Mouse (Mus musculus) embryo, embryonic 10 days (tissue): Measurements from ENCODE around the gene Ltk.
"Not testable (repeated sequence)": the region's sequence is repeated elsewhere in the genome, so short reads cannot be mapped to it uniquely, and the experiment has no call there.

Experiments
- DNase-seq: peaks from one replicate; pipeline ENCODE4 v3.0.0-alpha.2; 2015; ENCODE audit warnings: low spot score

The Ltk gene

DNA sequence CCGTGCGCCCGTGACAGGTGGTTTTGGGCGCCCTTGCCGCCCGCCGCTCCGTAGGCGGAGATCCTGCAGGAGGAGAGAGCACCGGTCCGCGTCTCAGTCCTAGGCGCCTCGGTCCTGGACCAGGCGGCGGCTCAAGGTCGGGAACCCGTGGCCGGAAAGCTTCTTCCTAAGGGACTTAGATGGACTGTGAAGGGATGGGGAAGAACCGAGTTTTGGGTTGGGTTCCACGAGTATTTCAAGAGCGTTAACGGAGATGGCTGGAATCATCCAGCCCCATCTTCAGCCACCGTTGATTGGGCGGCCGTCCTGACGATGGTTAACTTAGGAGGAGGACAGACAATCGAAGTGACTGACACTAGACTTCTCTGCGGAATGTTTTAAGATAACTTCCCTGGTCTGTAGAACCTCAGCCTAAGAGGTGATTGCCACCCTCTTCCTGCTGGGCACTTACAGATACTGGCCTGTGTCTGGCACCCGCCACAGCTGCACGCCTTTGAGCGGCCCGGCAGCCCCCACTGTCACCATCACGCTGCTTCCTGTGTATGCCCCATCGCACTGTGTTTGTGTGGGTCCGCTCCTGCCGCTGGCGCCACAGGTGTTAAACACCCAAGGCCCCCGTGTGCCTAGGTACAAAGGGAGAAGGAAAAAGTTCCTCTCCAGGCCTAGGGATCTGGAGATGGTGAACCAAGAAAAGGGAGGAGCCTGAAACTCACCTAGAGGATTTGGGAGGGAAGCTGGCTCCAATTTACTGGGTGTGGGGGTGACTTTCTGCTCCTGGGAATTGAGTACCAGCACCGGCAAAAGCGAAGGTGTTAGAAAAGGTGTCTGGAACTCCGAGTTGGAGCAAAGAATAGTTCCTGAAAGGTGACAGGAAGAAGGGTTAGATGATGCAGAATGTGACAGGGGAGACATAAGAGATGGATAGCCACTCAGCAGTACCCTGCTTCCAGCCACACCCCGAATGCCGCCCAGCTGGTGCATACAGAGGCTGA, 1.1 kb downstream of the Ltk start:
- peak; percentile 27 for DNase-seq

DNA sequence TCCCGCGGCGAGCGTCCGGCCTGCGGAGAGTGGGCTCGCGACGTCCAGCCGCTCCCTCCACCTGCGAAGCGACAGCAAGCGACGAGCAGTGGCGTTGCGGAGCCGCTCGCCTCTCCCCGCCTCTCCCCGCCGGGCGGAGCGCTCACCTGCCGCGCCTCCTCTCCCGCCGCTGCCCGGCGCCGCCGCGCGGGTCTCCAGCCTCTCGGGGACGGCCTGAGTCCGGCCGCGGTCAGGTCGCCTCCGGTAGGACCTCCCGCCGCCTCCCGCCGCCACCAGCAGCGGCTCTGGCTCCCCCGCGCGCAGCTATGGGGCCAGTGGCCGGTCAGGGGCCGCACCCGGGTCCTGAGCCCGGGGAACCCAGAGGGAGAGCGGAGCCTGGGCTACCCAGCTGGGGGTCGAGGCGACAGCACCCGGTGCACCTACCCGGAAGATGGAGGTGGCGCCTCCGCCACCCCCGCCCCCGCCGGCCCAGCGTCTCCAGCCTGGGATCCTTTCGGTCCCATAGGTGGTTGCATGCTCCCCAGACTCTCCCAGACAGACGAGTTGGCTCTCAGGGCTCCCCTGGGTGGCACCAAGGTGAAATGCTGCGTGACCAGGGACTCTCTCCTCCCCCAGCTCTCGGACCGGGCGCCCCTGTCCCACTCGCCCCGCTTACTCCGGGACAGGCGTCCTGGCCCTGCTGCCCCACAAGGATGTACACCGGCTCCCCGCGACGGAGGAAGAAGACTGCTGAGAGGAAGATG, 2.0 kb downstream of the Ltk start:
- DNase-seq: peak; percentile 37

DNA sequence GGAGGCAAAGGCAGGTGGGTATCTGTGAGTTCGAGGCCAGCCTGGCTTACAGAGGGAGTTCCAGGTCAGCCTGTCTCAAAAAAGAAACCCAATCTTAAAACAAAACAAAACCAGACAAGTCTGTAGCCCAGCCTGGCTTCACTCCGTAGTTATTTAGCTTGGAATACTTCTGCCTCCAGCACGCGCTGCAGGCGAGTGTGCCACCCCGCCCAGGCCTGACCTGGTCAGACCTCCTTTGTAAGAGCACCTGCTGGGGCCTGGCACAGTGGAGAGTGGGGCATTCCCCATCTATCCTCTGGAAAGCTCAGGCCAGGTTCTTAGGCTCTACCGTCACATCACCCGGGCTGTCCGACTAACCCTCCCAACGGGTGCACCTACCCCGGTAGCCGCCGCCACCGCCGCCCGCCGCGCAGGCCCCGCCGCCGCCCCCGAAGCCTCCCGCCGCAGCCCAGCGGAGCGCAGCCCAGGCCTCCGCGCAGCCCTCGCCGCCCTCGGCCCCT, 2.6 kb downstream of the Ltk start:
- peak; percentile 18 for DNase-seq

DNA sequence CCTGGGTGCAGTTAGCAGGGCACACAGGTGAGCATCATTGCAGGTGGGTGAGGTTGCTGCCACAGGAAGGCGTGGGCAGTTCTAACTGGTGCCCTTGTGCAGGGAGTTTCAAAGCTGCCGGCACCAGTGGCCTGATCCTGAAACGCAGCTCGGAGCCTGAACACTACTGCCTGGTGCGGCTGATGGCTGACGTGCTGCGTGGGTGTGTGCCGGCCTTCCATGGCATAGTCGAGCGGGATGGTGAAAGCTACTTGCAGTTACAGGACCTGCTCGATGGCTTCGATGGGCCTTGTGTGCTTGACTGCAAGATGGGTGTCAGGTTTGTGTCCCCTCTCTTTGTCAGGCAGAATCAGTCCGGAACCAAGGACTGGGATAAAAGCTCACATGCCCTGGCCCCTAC, 11.0 kb downstream of the Ltk start:
- no peak for DNase-seq

DNA sequence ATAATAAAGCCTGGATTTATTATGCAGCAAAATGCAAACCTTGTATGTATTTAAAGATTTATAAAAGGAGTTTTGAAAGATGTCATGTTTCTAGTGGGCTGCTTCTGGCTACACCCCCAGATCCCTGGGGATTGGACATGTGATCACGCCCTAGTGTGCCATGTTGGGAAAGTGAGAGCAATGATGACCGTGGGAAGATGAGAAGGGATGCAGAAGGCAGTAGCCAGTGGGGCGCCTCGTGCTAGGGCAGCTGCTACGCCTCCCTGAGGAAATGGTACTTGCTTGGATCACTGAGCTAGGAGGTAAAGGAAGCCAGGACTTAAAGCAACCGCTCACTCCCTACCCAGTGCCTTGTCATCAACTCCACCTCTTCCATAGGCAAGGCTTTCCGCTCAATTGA, 12.7 kb downstream of the Ltk start:
- no peak for DNase-seq

DNA sequence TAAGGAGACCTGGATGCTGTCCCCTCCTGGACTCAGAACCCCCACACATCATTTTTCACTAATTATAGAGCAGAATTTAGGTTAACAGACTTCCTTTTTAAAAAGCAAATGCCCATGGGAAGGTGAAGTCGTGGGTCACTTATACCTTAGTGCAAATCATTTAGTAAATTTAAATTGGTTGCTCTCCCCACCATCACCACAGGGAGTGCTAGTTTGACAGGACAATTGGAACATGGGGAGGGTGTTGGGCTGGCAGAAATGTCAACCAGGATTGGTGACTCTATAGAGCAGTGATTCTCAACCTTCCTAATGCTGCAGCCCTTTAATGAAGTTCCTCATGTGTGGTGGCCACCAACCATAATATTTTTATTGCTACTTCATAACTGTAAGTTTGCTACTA, 14.9 kb downstream of the Ltk start:
- peak; percentile 52 for DNase-seq

DNA sequence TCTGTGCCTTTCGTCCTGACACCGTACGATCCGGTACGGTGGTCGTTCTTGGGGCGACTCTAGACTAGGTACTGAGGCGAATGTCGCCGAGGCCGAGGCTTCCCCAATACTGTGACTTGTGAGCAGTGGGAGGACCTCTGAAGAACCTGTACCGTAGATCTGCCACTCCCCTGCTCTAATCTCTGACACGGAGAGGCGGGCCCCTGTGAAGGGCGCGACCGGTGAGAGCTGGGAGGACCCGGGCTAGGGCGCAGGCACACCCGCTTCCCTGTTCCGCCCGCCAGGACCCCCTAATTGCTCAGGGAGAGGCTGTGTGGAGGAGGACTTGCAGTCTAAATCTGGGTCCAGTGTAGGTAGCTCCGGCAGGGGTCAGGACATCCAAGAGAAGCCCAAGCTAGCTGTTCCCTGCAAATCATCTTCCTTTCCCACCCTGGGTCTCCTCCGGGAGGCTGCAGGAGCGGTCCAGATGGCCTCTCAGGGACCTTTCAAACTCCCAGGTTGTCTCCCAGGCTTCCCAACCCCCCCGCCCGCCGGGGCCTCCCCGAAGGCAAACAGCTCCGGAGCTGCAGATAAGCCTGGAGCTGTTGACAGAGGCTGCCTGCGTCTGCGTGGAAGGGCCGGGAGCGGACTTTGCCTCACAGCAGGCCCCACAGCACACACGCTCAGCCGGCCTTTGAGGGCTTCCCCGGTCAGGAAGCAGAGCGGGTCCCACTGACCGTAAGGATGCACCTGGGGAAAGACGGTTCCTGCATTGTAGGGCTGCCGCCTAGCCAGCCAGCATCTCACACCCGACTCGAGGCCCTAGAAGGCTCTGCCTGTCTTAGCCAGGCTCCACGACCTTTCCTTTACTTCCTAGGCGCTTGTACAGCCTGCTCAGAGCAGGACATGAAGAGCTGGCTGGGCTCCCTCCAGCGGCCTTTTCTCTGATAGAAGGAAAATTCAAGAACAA, 15.8 kb downstream of the Ltk start:
- peak; percentile 53 for DNase-seq

DNA sequence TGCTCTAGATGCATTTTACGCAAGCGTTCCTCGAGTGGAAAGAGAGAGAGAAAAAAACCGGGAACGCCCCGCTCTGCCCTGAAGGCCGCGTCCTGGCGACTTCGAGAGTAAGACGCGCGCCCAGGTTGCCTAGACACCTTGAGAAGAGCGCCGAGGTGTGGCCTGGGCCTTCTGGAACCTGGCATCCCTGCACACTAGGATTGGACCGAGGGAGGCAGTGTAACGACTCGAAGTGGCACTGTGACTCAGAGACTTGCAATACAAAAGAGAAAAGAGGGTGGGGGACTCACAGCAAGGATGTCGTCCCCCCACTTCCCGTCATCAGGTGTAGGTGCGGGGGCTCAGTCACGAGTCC, 16.4 kb downstream of the Ltk start:
- no peak for DNase-seq

DNA sequence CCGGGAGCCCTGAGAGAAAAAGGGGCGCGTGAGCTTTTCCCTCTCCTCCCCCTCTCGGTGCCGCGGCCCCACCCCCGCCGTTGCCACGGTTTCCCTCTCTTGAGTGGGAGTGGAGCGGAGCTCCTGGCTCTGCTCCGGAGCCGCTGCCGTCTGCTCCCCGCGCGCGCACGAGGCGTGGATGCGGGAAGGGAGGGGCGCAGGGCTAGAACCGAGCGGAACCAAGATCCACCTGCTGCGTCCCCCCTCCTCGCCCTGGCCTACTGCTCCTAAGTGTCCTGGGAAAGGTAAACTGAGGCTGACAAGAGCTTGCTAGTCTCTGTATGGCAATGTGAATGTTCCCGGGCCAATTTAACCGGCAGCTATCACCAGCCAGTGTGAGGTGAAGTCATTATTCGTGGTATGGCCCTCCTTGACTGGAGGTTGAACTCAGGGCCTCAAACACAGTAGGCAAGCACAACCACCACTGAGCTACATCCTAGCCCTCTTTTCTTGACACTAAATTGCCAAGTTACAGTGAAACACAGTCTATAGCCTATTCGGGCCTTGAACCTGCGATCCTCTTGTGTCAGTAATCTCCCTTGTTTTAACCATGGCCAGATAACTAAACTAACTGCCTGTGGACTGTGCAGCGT, 16.9 kb downstream of the Ltk start:
- no peak for DNase-seq

DNA sequence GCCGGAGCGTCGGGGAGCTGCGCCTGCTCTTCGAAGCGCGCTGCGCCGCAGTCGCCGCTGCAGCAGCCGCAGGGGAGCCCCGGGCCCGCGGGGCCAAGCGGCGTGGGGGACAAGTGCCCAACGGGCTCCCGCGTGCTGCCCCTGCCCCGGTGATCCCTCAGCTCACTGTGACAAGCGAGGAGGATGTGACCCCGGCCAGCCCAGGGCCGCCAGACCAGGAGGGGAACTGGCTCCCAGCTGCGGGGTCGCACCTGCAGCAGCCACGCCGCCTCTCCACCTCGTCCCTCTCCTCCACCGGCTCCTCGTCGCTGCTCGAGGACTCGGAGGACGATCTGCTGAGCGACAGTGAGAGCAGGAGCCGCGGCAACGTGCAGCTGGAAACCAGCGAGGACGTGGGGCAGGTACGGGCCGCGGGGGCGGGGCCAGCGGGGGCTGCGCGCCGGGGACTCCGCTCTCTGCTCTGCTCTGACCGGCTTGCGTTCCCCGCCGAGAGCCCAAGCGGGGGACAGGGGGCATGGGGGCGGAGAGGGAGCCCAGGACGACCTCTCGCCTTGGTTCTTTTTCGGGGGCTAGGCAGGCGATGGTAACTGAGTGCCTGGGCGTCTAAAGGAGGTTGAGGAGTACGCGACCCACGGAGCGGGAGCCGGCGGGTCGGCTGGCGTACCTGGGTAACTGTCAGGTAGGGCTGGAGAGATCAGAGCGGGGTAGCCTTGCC, 17.6 kb downstream of the Ltk start:
- DNase-seq: peak; percentile 29

DNA sequence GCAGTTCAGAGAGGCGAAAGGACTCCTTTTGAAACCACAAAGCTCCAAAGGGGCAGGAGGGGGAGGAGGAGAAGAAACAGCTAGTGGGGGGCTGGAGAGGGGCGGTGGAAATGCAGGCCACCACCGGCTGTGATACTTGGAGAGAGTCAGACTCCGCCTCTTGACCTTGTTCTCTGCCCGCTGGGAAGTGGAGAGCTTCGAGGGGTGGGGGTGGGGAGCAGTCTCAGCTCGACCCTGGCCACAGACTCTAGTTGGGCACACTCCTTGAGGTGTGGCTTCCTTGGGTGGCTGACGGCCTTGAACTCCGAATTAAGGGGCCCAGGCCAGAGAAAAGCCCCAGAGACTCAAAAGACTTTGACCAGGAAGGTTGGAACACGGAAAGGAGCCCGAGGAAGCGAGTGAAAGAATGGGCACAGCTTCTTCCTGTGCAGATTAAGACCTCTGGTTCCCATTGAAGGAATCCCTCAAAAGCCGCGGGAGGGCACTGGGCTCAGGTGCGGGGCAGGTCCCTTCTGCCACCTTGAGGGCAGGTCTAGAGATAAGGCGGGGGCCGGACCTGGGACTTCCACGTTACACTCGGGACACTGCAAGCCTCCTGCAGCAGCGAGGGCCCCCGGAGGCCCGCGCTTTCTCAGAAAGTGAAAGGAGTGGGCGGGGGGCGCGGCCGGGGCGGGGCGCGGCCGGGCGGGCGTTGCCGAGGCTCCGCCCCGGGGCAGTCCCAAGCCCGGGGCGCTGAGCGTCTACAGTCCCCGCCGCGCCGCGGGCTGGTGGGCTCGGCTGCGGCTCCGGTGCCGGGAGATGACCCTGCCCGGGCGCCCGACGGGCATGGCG, 18.4 kb downstream of the Ltk start, which contains the start of gene Itpka:
Gene Itpka, plus strand, starts transcription at position 757 of the 831 bp plus-strand sequence.
- peak; percentile 78 for DNase-seq

DNA sequence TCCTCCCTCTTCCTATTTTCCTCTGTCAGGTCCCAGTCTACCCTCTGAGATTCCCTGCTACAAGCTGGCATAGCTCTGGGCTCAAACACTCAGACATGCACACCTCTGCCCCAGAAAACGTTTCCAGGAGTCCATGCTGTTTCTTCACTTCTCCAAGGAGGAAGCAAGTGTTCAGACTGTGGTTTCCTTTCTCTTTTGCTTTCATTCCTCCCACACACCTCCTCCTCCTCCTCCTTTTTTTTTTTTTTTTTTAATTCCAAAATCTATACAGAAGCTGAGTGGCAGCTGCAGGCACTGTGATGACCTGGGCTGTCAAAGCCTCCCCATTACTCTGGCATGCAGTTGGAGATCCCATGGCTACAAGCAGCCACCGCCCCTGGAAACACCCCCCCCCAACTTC, 19.7 kb downstream of the Ltk start:
- no peak for DNase-seq

DNA sequence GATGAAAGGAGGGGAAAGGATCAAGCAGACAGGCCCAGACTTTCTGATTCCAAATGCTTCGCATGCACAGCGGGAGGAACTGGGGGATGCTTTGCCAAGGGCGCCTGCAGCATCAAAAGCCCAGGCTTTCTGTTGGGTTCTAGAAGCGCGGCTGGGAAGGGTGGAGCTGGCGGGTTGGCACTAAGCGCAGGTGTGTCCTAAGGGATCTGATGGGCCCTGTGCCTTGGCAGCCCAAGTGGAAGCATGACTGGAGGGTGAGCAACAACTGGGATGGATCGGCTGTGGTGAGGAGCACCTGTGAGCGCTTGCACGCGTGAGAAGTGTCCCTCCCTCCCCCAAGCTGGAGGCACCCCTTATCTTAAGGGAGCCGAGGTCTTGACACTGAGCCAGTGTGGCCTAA, 23.1 kb downstream of the Ltk start:
- DNase-seq: no peak

DNA sequence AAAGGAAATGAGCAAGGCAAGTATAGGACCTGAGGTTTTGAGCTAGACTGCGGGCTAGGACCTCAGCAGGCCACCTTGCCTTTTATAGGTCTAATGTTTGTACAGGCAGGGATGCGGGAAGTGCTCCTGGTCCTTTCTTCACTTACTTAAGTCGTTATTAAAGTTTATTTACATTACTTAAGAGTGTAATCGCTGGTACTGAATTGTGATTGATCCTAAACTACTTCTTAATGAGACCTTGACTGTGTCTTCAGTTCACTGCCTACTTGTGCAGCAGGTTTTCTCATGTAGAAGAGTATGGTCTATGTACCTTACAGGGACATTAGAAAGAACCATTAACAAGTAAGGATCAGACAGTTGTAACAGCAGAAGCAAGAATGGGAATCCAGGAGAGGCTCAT, 29.5 kb downstream of the Ltk start:
- DNase-seq: no peak

DNA sequence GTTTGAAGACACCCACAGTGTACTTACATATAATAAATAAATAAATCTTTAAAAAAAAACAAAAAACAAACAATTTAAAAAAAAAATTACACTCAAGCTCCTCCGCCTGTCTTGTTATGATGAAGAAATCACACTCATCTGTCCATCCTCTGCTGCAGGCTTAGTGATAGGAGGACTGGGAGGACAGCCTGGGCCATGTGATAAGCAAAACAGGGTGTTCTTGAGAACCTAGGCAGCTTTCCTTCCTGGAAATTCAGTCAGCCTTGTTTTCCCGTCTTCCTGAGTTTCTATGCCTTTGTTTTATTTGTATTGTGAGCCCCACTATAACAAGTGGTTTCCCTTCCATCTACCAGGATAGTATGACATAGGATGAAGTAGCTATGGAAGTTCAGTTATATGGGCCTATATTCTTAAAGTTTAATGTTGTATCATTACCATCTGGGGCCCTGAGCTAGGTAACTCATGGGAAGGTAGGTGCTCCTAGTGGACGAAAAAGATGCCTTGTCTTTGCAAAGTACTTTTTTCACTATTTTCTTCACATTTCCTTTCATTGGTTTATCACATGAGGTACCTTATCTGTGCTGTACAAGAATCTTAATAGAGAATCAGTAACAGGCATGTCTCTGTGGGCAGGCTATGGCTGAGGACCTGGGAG, 32.3 kb downstream of the Ltk start:
- DNase-seq: no peak

DNA sequence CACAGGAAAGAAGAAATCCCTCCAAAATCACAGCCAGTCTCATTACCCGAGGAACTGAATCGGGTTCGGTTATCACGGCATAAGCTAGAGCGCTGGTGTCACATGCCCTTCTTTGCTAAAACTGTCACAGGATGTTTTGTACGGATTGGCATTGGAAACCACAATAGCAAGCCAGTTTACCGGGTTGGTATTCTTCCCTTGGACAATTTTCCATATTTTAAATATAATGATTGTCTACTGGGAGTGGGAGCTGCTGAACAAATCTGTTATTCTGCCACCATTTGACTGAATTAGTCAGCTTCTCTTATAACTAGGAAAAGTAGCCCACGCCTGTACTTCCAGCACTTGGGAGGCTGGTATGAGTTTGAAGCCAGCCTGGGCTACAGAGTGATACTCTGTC, 39.2 kb downstream of the Ltk start:
- DNase-seq: no peak

DNA sequence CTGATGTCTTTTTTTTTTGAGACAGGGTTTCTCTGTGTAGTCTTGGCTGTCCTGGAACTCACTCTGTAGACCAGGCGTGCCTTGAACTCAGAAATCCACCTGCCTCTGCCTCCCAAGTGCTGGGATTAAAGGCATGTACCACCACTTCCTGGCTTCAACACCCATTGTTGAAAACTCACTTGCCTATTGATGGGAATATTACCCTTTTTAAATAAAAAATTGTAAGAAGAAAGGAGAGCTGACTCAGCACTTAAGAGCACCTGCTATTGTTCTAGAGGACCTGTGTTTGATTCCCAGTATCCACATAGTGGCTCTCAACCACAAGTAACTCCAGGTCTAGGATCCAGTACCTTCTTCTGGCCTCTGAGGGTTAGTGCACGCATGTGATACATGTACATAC, 44.4 kb downstream of the Ltk start:
- not testable (repeated sequence) for DNase-seq

DNA sequence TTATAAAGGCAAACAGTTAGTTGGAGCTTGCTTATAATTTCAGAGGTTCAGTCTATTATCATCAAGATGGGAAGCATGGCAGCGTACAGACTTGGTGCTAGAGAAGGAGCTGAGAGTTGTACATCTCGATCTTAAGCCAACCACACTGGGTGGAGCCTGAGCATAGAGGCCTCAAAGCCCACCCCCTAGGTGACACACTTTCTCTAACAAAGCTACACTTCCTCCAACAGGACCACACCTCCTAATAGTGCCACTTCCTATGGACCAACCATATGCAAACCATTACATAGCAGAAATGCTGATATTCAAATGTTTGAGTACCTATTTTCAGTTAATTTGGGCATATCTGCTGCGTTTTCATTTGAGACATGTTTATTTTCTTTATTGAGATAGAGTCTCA, 50.2 kb downstream of the Ltk start:
- DNase-seq: no peak

DNA sequence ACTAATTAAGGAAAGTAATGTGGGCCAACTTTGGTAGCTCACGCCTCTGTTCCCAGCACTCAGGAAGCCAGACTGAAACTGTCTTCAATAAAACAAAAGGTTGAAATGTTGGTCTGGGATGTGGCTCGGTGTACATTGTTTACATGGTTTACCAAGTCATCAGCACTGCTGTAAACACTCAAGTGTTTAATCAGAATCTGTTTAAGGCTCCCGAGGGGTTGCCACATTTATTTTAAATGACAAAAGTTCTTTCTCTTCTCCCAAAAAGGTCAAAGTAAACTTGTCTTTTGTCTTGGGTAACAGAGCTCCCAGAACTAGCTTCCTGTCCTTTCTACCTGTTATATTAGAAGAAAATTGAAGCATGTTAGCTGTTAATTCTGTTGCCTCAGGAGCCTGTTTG, 52.6 kb downstream of the Ltk start:
- no peak for DNase-seq
